Mouse (Mus musculus) urinary bladder, postnatal 0 days (tissue): ENCODE results near the gene Rab3b. TPM values are rescaled to one million over a fixed set of nuclear protein-coding genes. Genes with fewer than 3 reads are reported as not detected.

Experiments
- polyA plus RNA-seq: library from polyadenylated mRNA; unstranded; fragments of >200 nt; fragmentation: Nextera tagmentation; extraction: Ambion mirVana; gene quantifications from 2 replicates; pipeline ENCODE4 v1.2.1, GENCODE M21; 2015

The Rab3b gene
- 13.0 and 17.6 TPM in 2 replicates for polyA plus RNA-seq

GRCm38 (mm10) chr4:108878963-108879822 lies at the start of gene Rab3b:
Gene Rab3b, plus strand, starts transcription at chr4:108879063.

GRCm38 (mm10) chr4:108832916-108833827 lies 45.7 kb upstream of the Rab3b start, which contains the start of gene Btf3l4:
Gene Btf3l4, minus strand, starts transcription at chr4:108833614.

GRCm38 (mm10) chr4:108834115-108834970 lies 44.5 kb upstream of the Rab3b start, which contains the start of gene Txndc12:
Gene Txndc12, plus strand, starts transcription at chr4:108834601.

GRCm38 (mm10) chr4:108847715-108848504 lies 31.0 kb upstream of the Rab3b start, which contains the start of gene Kti12:
Gene Kti12, plus strand, starts transcription at chr4:108847785.

GRCm38 (mm10) chr4:108848505-108848848 lies 30.4 kb upstream of the Rab3b start, which contains the start of gene A730015C16Rik:
Gene A730015C16Rik, minus strand, starts transcription at chr4:108848619.

Other genes with a start within 250 kb of the Rab3b start
- 0.37 and 0.70 TPM in 2 replicates for gene 3110021N24Rik, start 159.4 kb upstream of the Rab3b start, polyA plus RNA-seq
- gene Zfyve9, start 98.3 kb upstream of the Rab3b start, polyA plus RNA-seq = 2.1 TPM in 2 replicates
- gene Btf3l4, start 45.4 kb upstream of the Rab3b start, polyA plus RNA-seq = 96.5 and 117 TPM in 2 replicates
- 42.5 and 47.9 TPM in 2 replicates for gene Txndc12, start 44.5 kb upstream of the Rab3b start, polyA plus RNA-seq
- gene Kti12, start 31.3 kb upstream of the Rab3b start, polyA plus RNA-seq = 27.9 TPM in 2 replicates
- 0.21 and 0.71 TPM in 2 replicates for gene A730015C16Rik, start 30.4 kb upstream of the Rab3b start, polyA plus RNA-seq
- gene Nrd1, start 121.6 kb downstream of the Rab3b start, polyA plus RNA-seq = 36.1 and 41.5 TPM in 2 replicates